Mouse (Mus musculus) kidney, embryonic 14.5 days (tissue): ENCODE data around the gene Tom1l1. TPM values are rescaled to one million over a fixed set of nuclear protein-coding genes. Genes with fewer than 3 reads are reported as not detected.

Experiments used
- ATAC-seq: fragments of 200-750 bp; cut with Nextera tagmentation; 2 replicates; pipeline ENCODE4 v1.8.0; 2017; ENCODE audit warnings: moderate number of reproducible peaks, mild to moderate bottlenecking, moderate TSS enrichment, moderate library complexity; ENCODE audit not compliant: low FRiP score, low TSS enrichment
- H3K27ac ChIP-seq: fragments of 300-500 bp; sonication (generic); 2 replicates; pipeline ENCODE4 v1.5.1; 2014; ENCODE audit warnings: low read depth, mild to moderate bottlenecking, low read length, moderate library complexity, mixed read lengths
- H3K27me3 ChIP-seq: fragments of 300-500 bp; sonication (generic); 2 replicates; pipeline ENCODE4 v1.6.1; 2014; ENCODE audit warnings: mild to moderate bottlenecking, low read length; ENCODE audit not compliant: control insufficient read depth, insufficient read depth
- H3K36me3 ChIP-seq: fragments of 300-500 bp; sonication (generic); 2 replicates; pipeline ENCODE4 v1.6.1; 2014; ENCODE audit warnings: low read length, mixed read lengths; ENCODE audit not compliant: control insufficient read depth, insufficient read depth
- H3K4me1 ChIP-seq: fragments of 300-500 bp; sonication (generic); 2 replicates; pipeline ENCODE4 v1.6.1; 2014; ENCODE audit warnings: low read length, mixed read lengths; ENCODE audit not compliant: control insufficient read depth, insufficient read depth
- H3K4me2 ChIP-seq: fragments of 300-500 bp; sonication (generic); replicated peaks from 2 replicates; pipeline ENCODE4 v1.6.1; 2014; ENCODE audit warnings: low read depth, mild to moderate bottlenecking, low read length
- H3K4me3 ChIP-seq: fragments of 300-500 bp; sonication (generic); 2 replicates; pipeline ENCODE4 v1.5.1; 2014; ENCODE audit warnings: mild to moderate bottlenecking, low read length
- H3K9ac ChIP-seq: fragments of 300-500 bp; sonication (generic); 2 replicates; pipeline ENCODE4 v1.6.1; 2014; ENCODE audit warnings: low read depth, mild to moderate bottlenecking, low read length, moderate library complexity
- H3K9me3 ChIP-seq: fragments of 300-500 bp; sonication (generic); 2 replicates; pipeline ENCODE4 v1.6.1; 2016; ENCODE audit warnings: low read length; ENCODE audit not compliant: control insufficient read depth
- WGBS: fragments of 180-500 bp; shearing (Covaris S2); extraction: QIAGEN DNeasy Blood & Tissue Kit; methylation state at CpG from one replicate; pipeline ENCODE4 v1.1.7; 2014; 5-methylcytosine and 5-hydroxymethylcytosine counted together
- polyA plus RNA-seq: library from polyadenylated mRNA; unstranded; fragments of >200 nt; fragmentation: Nextera tagmentation; extraction: Ambion mirVana; gene quantifications from 2 replicates; pipeline ENCODE4 v1.2.1, GENCODE M21; 2014

The Tom1l1 gene
- polyA plus RNA-seq, 1 experiment from 2014 or later: 36.6 TPM

DNA sequence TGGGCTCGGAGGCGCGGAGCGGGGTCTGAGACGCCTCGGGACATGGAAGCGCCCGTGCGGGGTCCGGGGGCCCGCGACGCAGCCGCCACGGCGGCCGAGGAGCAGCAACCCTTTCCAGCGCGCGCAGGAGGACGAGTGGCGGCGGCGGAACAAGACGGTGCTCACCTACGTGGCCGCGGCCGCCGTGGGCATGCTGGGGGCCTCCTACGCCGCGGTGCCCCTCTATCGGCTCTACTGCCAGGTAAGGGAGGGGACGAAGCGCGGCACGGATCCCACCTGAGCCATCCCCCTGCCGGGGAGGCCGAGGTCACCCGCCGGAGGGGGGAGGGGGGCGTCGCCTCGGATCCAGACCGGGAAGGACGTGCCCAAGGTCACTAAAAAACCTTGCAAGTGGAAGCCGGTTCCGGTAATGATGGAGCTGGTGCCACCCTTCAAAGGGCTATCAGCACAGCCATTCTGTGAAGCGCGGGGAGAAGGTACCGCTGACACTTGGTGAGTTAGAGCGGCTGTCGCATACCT lies 49.8 kb downstream of the Tom1l1 start:
- 1% methylated on average over 51 of the region's 54 CpGs for WGBS
- peaks cover 18% of the 10 kb centered on the region; the same call in 1 of the 2 replicates for H3K36me3 ChIP-seq
- no peaks in the 10 kb centered on the region for H3K27me3 ChIP-seq
- peak overlapping the region; percentile 91 for H3K27ac ChIP-seq
- no peaks in the 10 kb centered on the region for H3K9me3 ChIP-seq
- H3K4me1 ChIP-seq: peaks cover 13% of the 10 kb centered on the region; the same call in 1 of the 2 replicates
- H3K9ac ChIP-seq: peak overlapping the region; percentile 96
- peak overlapping the region; percentile 58 for H3K4me2 ChIP-seq
- peak; percentile 76; the same call in 1 of the 2 replicates for ATAC-seq
- H3K4me3 ChIP-seq: peak overlapping the region; percentile 98

GRCm38 (mm10) chr11:90637440-90638311 lies 50.5 kb downstream of the Tom1l1 start, which contains the start of the genes Stxbp4 and Cox11:
TSS of gene Stxbp4 (minus strand) at chr11:90638084.
TSS of gene Cox11 (plus strand) at chr11:90638173.
- Histone ChIP-seq H3K4me2 (peak within 1 kb of the TSS; percentile 58), H3K36me3 (peaks cover 14% of the 10 kb centered on the region; the same call in 1 of the 2 replicates), H3K27ac (peak within 1 kb of the TSS; percentile 91), H3K9me3 (no peaks in the 10 kb centered on the region), H3K27me3 (no peaks in the 10 kb centered on the region), H3K9ac (peak within 1 kb of the TSS; percentile 96), H3K4me1 (peaks cover 13% of the 10 kb centered on the region; the same call in 1 of the 2 replicates), H3K4me3 (peak within 1 kb of the TSS; percentile 98)
- under 1% methylated on average over 48 of the region's 48 CpGs for whole genome bisulfite sequencing
- ATAC-seq: peak; percentile 96

- H3K9ac ChIP-seq: no peak overlapping the region
- H3K36me3 ChIP-seq: no peaks in the 10 kb centered on the region
- H3K27ac ChIP-seq: no peak overlapping the region
- no peaks in the 10 kb centered on the region for H3K9me3 ChIP-seq
- ATAC-seq: no peak
- H3K27me3 ChIP-seq: no peaks in the 10 kb centered on the region
- 89% methylated on average over 3 of the region's 3 CpGs for WGBS
- H3K4me3 ChIP-seq: no peak overlapping the region
- peaks cover 12% of the 10 kb centered on the region; the same call in 1 of the 2 replicates for H3K4me1 ChIP-seq
- no peak overlapping the region for H3K4me2 ChIP-seq
Measured at GRCm38 (mm10) chr11:90634661-90635060, 53.5 kb downstream of the Tom1l1 start.

DNA sequence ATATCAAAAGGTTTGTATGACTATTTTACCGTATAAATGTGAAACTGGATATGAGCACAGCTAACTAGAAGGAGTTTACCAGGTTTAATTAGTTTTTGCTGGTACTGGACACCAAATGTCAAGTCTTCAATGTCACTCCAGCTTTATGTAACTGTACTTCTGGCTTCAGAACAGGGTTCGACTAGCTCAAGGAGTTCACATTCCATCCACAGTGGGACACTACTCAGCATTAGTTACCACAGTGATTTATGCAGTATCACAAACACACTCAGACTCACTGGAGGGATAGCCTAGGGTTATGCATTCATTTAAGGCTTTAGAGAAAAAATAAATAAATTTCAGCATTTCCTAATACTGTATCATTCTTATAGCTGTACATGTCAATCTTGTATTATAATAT lies 55.7 kb downstream of the Tom1l1 start:
- no peaks in the 10 kb centered on the region for H3K27me3 ChIP-seq
- H3K4me1 ChIP-seq: peaks cover 10% of the 10 kb centered on the region; the same call in 1 of the 2 replicates
- 75% methylated on average over 2 of the region's 2 CpGs for WGBS
- no peaks in the 10 kb centered on the region for H3K36me3 ChIP-seq
- H3K4me3 ChIP-seq: no peak overlapping the region
- ATAC-seq: no peak
- H3K4me2 ChIP-seq: no peak overlapping the region
- H3K9me3 ChIP-seq: no peaks in the 10 kb centered on the region
- no peak overlapping the region for H3K27ac ChIP-seq
- H3K9ac ChIP-seq: no peak overlapping the region

GRCm38 (mm10) chr11:90627751-90628150 lies 60.4 kb downstream of the Tom1l1 start:
- no peak overlapping the region for H3K4me2 ChIP-seq
- no peaks in the 10 kb centered on the region for H3K27me3 ChIP-seq
- H3K9ac ChIP-seq: no peak overlapping the region
- no peaks in the 10 kb centered on the region for H3K9me3 ChIP-seq
- H3K4me3 ChIP-seq: no peak overlapping the region
- no peaks in the 10 kb centered on the region for H3K36me3 ChIP-seq
- 78% methylated on average over 1 of the region's 1 CpGs for WGBS
- ATAC-seq: no peak
- no peaks in the 10 kb centered on the region for H3K4me1 ChIP-seq
- H3K27ac ChIP-seq: no peak overlapping the region

GRCm38 (mm10) chr11:90625174-90625573 lies 63.0 kb downstream of the Tom1l1 start:
- Histone ChIP-seq H3K27ac (no peak overlapping the region), H3K9me3 (no peaks in the 10 kb centered on the region), H3K4me2 (no peak overlapping the region), H3K4me3 (no peak overlapping the region), H3K27me3 (no peaks in the 10 kb centered on the region), H3K9ac (no peak overlapping the region), H3K4me1 (no peaks in the 10 kb centered on the region), H3K36me3 (0 out of 2 replicates have a peak, but pooled peaks cover 2% of the 10 kb centered on the region)
- no peak for ATAC-seq
- 89% methylated on average over 1 of the region's 1 CpGs for WGBS

DNA sequence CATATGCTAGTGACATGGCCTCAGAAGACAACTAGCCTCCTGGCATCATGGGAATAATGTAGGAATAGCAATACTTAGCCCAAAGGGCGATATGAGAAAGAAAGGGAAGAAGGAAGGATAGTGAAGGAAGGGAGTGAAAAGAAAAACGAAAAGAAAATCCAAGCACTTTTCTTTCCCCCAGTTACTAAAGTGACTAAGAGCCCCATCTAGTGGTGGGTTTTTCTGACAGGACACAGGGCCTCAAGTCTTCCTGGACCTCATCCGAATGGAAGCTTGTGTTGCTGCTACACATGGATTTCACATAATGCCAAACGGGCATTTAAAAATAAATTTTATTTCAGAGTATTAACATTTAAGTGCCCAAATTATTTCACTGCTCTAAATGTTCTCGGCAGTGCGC lies 64.7 kb downstream of the Tom1l1 start:
- WGBS: 62% methylated on average over 6 of the region's 6 CpGs
- no peak overlapping the region for H3K4me2 ChIP-seq
- ATAC-seq: no peak

DNA sequence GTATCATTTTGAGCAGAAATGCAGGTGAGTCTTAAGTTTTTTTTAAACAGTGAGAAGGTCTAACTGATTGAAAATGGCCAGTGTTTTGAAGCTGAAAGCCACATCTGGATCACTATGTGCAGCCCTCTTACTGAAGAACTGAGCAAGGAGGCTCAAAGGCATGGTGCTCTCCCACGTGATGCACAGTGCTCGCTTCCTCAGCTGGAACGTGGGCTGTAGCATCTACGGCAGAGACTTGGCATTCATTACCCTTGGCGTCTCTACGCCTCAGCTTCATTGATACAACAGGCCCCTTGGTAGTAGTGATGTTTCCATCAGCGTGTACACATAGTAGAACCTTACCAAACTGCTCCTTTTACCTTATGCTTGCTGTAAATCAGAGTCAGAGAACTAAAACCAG lies 65.7 kb downstream of the Tom1l1 start:
- Histone ChIP-seq H3K27ac (no peak overlapping the region), H3K9ac (no peak overlapping the region), H3K36me3 (peaks cover 12% of the 10 kb centered on the region; the same call in 1 of the 2 replicates), H3K4me2 (no peak overlapping the region), H3K4me3 (no peak overlapping the region), H3K9me3 (no peaks in the 10 kb centered on the region), H3K27me3 (no peaks in the 10 kb centered on the region), H3K4me1 (no peaks in the 10 kb centered on the region)
- ATAC-seq: no peak
- 80% methylated on average over 7 of the region's 7 CpGs for WGBS

More for the DNA sequence above, 64.7 kb downstream of the Tom1l1 start:
- Histone ChIP-seq H3K4me3 (no peak overlapping the region), H3K27me3 (no peaks in the 10 kb centered on the region), H3K9me3 (no peaks in the 10 kb centered on the region), H3K4me1 (no peaks in the 10 kb centered on the region), H3K36me3 (peaks cover 9% of the 10 kb centered on the region; the same call in 1 of the 2 replicates), H3K9ac (no peak overlapping the region), H3K27ac (no peak overlapping the region)

- 79% methylated on average over 12 of the region's 12 CpGs for WGBS
- Histone ChIP-seq H3K36me3 (peaks cover 12% of the 10 kb centered on the region; the same call in 1 of the 2 replicates), H3K9ac (no peak overlapping the region), H3K4me3 (no peak overlapping the region), H3K27ac (no peak overlapping the region), H3K9me3 (no peaks in the 10 kb centered on the region), H3K4me1 (no peaks in the 10 kb centered on the region), H3K27me3 (no peaks in the 10 kb centered on the region), H3K4me2 (no peak overlapping the region)
- no peak for ATAC-seq
Measured at GRCm38 (mm10) chr11:90622044-90622443, 66.1 kb downstream of the Tom1l1 start.
